Mouse (Mus musculus): Measurements from ENCODE around the gene Gm44790. TPM values are rescaled to one million over a fixed set of nuclear protein-coding genes. Genes with fewer than 3 reads are reported as not detected.
A peak's percentile ranks its signal among the peaks of the same experiment; 100 is the strongest.

The Gm44790 gene
- polyA plus RNA-seq, 1 experiment from 2014 or later, result not detected

DNA sequence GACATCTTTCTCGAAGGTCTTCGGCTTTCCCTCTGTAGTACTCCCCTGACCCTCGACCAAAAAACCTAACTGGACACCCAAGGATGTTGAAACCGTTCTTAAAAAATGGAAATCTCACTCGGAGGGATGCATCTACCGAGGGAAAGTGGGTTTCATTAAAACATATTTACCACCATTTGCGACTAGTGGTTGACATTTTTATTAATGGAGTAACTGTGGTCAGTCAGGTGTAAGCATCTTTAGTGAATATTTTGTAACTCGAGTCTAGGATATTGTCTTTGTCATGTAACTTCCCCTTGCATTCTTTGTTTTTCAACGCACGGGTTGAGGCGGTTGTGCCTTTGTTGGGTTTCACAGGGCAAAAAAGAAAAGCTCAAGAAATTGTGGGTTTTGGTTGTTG is 21.5 kb upstream of the Gm44790 start:
- under 1% methylated on average over 11 of the region's 11 CpGs for WGBS
- peak overlapping the region; percentile 100 for H3K27ac ChIP-seq (replicated peaks)
- no peaks in the 10 kb centered on the region for H3K9me3 ChIP-seq
- H3K9ac ChIP-seq, result peak overlapping the region; percentile 98
- peak overlapping the region; percentile 72 for H3K4me2 ChIP-seq
- H3K4me3 ChIP-seq, result peak overlapping the region; percentile 84
- no peak for ATAC-seq (ENCODE audit: extremely low read depth, insufficient number of reproducible peaks, low FRiP score, low TSS enrichment)
- H3K27me3 ChIP-seq (replicated peaks), result no peaks in the 10 kb centered on the region
- H3K4me1 ChIP-seq, result peaks cover 28% of the 10 kb centered on the region
- H3K36me3 ChIP-seq, result peaks cover 25% of the 10 kb centered on the region

DNA sequence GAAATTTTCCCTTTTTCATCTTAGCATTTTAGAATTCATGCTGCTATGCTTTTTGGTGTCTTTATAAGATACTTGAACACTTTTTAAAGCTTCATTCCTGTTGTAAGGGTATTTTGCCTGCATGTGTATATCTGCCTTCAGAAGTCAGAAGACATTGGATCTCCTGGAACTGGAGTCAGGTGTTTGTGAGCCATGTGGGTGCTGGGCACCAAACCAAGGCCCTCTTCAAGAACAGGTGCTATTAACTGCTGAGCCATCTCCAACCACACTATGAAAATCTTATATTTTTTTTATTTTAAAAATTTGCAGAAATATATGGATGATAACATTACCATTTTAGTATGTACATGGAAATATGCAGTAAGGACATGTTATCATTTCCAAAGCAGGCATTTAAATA is 20.2 kb upstream of the Gm44790 start:
- Histone ChIP-seq H3K27me3 (replicated peaks) (no peaks in the 10 kb centered on the region), H3K27ac (replicated peaks) (no peak overlapping the region), H3K9ac (0 out of 2 replicates have a peak overlapping the region, but pooled peaks have one; percentile 47), H3K4me3 (no peak overlapping the region; the same call in 1 of the 2 replicates), H3K36me3 (peaks cover 25% of the 10 kb centered on the region), H3K4me2 (peak overlapping the region; percentile 72), H3K9me3 (no peaks in the 10 kb centered on the region), H3K4me1 (peaks cover 24% of the 10 kb centered on the region)
- ATAC-seq (ENCODE audit: extremely low read depth, insufficient number of reproducible peaks, low FRiP score, low TSS enrichment), result no peak

DNA sequence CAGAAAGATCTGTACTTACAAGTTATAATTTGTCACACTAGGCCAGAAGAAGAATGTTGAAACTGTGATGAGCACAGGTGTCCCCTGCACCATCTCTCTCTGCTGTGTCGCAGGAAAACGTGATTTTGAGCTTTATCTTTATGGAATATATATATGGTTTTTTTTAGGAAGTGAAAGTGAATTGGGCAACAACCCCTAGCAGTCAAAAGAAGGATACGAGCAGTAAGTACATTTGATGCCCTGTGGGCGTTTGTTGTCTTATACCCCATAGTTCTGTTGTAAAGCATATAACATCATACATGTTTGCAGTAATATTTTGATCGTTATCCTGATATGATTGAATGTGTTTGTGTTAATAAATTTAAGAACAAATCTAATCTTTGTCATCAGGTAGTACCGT is 7.7 kb upstream of the Gm44790 start:
- H3K9me3 ChIP-seq, result no peaks in the 10 kb centered on the region
- H3K9ac ChIP-seq, result no peak overlapping the region
- 88% methylated on average over 6 of the region's 6 CpGs for WGBS
- no peak overlapping the region for H3K27ac ChIP-seq (replicated peaks)
- no peaks in the 10 kb centered on the region for H3K27me3 ChIP-seq (replicated peaks)
- no peaks in the 10 kb centered on the region for H3K4me1 ChIP-seq
- H3K4me2 ChIP-seq, result no peak overlapping the region
- H3K4me3 ChIP-seq, result no peak overlapping the region
- ATAC-seq (ENCODE audit: extremely low read depth, insufficient number of reproducible peaks, low FRiP score, low TSS enrichment), result no peak
- H3K36me3 ChIP-seq, result peaks cover 89% of the 10 kb centered on the region

DNA sequence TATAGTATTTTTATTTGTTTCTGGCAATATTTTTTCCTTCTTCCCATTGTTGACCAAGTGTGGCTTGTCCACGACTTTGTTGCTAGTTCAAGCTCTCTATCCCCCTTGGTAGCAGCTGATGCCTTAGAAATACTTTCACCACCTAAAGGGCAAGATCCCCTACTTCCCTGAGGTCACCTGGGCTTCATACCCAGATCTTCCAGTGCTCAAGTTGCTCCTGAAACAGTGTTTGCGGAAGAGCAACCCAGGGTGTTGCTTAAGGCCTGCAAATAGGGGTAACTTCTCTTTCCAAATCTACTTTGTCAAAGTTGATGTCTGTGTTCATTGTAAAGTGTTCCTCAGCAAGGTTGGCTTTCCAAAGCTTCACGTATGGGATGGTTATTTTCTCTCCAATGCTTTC is 7.2 kb upstream of the Gm44790 start:
- no peak overlapping the region for H3K4me2 ChIP-seq
- no peaks in the 10 kb centered on the region for H3K9me3 ChIP-seq
- no peak overlapping the region for H3K27ac ChIP-seq (replicated peaks)
- H3K9ac ChIP-seq, result no peak overlapping the region
- peaks cover 87% of the 10 kb centered on the region for H3K36me3 ChIP-seq
- no peaks in the 10 kb centered on the region for H3K27me3 ChIP-seq (replicated peaks)
- no peak overlapping the region for H3K4me3 ChIP-seq
- no peak for ATAC-seq (ENCODE audit: extremely low read depth, insufficient number of reproducible peaks, low FRiP score, low TSS enrichment)
- WGBS, result 86% methylated on average over 3 of the region's 3 CpGs
- no peaks in the 10 kb centered on the region for H3K4me1 ChIP-seq

DNA sequence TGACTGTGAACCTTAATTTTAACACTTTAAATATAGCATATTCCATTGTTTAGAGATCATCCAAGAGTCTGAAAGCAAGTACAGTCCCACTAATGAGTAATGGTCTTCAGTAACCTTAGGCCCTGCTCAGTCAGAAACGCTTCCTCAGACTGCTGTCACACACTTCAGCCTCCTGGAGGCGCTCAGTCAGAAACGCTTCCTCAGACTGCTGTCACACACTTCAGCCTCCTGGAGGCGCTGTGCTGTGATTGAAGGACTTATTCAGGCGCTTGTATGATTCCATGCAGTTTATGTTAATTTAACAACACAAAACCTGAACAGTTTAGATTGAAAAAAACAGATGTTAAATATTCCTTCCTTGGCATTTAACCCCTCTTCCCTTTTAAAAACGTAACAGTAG is 6.0 kb upstream of the Gm44790 start:
- ATAC-seq (ENCODE audit: extremely low read depth, insufficient number of reproducible peaks, low FRiP score, low TSS enrichment), result no peak
- H3K4me3 ChIP-seq, result no peak overlapping the region
- WGBS, result 77% methylated on average over 6 of the region's 6 CpGs
- H3K4me1 ChIP-seq, result no peaks in the 10 kb centered on the region
- H3K9ac ChIP-seq, result no peak overlapping the region
- peaks cover 88% of the 10 kb centered on the region for H3K36me3 ChIP-seq
- no peaks in the 10 kb centered on the region for H3K9me3 ChIP-seq
- H3K27me3 ChIP-seq (replicated peaks), result no peaks in the 10 kb centered on the region
- H3K27ac ChIP-seq (replicated peaks), result no peak overlapping the region
- H3K4me2 ChIP-seq, result no peak overlapping the region

DNA sequence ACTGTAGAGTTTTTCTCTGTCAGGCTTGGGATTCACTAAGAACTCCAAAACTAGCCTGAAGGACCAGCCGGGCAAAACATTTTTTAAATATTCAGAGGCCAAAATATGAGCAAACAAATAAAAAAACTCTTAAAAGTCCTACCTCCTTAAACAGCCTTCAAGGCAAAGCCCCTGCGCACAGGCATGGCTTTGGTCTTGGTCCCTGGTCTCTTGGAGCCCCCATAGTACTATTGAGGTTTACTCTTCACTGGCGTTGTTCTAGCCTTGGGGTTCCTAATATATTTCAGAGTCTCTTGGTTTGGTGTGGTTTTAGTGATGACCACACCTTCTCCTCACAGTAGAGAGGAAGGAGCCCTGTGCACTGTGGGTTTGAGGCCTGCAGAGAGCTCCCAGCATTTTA is 5.1 kb downstream of the Gm44790 start:
- Histone ChIP-seq H3K9me3 (no peaks in the 10 kb centered on the region), H3K36me3 (peaks cover 92% of the 10 kb centered on the region)
- ATAC-seq (ENCODE audit: extremely low read depth, insufficient number of reproducible peaks, low FRiP score, low TSS enrichment), result no peak

DNA sequence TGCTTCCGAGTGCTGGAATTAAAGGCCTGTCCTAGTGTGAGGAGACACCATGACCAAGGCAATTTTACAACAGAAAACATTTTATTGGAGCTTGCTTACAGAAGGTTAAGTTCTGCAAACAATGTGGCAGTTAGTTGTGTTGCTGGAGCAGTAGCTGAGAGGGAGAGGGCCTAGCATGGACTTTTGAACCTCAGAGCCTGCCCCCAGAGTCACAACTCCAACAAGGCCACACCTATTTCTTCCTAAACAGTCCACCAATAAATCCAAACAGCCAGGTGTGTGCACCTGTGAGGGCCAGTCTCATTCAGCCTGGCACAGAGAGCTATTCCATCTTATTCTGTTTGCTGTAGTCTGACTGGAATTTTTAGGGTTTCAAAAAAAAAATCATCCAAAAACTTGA is 7.2 kb downstream of the Gm44790 start:
- H3K36me3 ChIP-seq, result peaks cover 75% of the 10 kb centered on the region
- no peaks in the 10 kb centered on the region for H3K9me3 ChIP-seq
- no peak overlapping the region for H3K4me2 ChIP-seq
- no peak overlapping the region for H3K27ac ChIP-seq (replicated peaks)
- H3K27me3 ChIP-seq (replicated peaks), result no peaks in the 10 kb centered on the region
- H3K9ac ChIP-seq, result no peak overlapping the region
- ATAC-seq (ENCODE audit: extremely low read depth, insufficient number of reproducible peaks, low FRiP score, low TSS enrichment), result no peak
- WGBS, result 83% methylated on average over 1 of the region's 1 CpGs
- no peak overlapping the region for H3K4me3 ChIP-seq
- H3K4me1 ChIP-seq, result no peaks in the 10 kb centered on the region

More for the DNA sequence above, 5.1 kb downstream of the Gm44790 start:
- no peaks in the 10 kb centered on the region for H3K4me1 ChIP-seq
- H3K27me3 ChIP-seq (replicated peaks), result no peaks in the 10 kb centered on the region
- 90% methylated on average over 3 of the region's 3 CpGs for WGBS
- H3K4me2 ChIP-seq, result no peak overlapping the region
- no peak overlapping the region for H3K4me3 ChIP-seq
- H3K9ac ChIP-seq, result no peak overlapping the region
- no peak overlapping the region for H3K27ac ChIP-seq (replicated peaks)

DNA sequence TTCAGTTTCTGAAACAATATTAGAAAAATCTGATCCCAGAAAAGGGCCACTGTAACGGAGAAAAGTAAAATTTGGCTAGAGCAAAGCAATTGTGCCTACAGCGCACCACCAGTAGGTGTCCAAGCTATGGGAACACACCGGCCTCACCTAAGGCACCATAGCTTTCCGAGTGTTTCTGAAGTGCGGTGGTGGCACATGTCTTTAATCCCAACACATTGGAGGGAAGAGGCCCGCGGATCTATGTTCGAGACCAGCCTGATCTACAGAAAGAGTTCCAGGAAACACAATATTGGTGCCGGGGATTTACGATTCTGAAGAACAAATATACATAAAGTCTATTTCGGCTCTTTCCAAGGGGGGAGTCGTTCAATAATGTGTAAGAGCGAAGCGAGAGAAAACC is 11.3 kb downstream of the Gm44790 start:
- no peak for ATAC-seq (ENCODE audit: extremely low read depth, insufficient number of reproducible peaks, low FRiP score, low TSS enrichment)
- Histone ChIP-seq H3K4me1 (peaks cover 11% of the 10 kb centered on the region), H3K36me3 (peaks cover 46% of the 10 kb centered on the region), H3K4me2 (peak overlapping the region; percentile 83), H3K4me3 (peak overlapping the region; percentile 78), H3K9me3 (no peaks in the 10 kb centered on the region), H3K9ac (peak overlapping the region; percentile 90), H3K27me3 (replicated peaks) (no peaks in the 10 kb centered on the region), H3K27ac (replicated peaks) (peak overlapping the region; percentile 97)
- WGBS, result 2% methylated on average over 14 of the region's 14 CpGs

DNA sequence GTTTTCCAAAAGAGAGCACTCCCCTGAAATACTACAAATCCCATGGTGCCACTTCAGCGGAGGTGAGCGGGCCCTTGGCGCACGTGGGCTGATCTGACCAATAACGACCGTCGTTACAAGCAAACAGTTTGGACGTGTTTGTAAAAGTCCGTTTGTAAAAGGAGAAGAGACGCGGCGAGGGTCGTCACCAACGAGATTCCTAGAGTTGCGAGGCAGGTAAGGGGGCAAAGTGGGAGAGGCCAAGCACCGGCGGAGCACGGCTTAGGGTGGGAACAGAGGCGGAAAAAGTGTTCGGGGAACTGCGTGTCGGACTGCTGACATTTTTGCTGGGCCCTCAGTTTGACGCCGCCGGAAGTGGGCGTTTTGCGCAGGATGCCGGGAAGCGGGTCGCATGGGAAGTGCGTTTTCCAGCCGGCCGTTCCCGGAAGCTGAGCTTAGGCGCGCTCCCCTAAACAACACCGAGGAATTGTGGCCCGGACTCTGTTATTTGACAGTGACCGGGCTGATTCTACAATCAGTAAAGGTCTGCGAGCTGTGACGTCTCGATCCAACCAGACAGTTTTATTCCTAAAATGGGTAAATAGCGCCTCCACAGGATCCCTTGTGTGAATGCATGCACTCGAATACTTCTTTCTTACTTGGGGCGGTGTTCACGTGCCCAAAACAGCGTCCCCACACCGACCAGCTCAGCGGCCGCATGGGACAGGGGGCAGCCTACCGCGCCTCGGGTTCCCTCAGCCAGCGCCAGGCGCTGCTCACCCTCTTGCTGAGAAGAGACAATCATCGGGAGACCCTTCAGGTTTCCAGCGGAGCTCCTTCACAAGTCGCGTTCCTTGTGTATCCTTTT is 12.0 kb downstream of the Gm44790 start, which contains the start of gene C87436:
Gene C87436 (plus strand): TSS at position 103 of the 847 bp plus-strand sequence.
- H3K4me2 ChIP-seq, result peak within 1 kb of the TSS; percentile 83
- peak; percentile 93 for ATAC-seq (ENCODE audit: extremely low read depth, insufficient number of reproducible peaks, low FRiP score, low TSS enrichment)
- H3K9me3 ChIP-seq, result no peaks in the 10 kb centered on the region
- H3K27me3 ChIP-seq (replicated peaks), result no peaks in the 10 kb centered on the region
- H3K9ac ChIP-seq, result peak within 1 kb of the TSS; percentile 90
- WGBS, result under 1% methylated on average over 59 of the region's 59 CpGs
- peak within 1 kb of the TSS; percentile 97 for H3K27ac ChIP-seq (replicated peaks)
- peaks cover 11% of the 10 kb centered on the region for H3K4me1 ChIP-seq
- H3K4me3 ChIP-seq, result peak within 1 kb of the TSS; percentile 78
- peaks cover 45% of the 10 kb centered on the region for H3K36me3 ChIP-seq

DNA sequence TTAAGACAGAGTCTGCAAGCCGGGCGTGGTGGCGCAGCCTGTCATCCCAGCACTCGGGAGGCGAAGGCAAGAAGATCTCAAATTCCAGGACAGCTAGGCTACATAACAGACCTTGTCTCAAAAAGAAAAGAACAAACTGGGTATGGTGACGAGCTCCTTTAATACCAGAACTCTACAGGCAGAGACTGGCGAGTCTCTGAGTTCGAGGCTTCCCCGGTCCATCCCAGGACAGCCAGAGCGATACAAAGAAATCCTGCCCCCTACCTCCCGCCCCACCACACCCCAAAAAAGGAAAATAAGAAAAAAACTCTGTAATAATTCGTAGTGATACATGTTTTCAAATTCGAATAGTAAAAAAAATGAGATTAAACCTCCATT is 12.7 kb downstream of the Gm44790 start:
- 4% methylated on average over 13 of the region's 13 CpGs for WGBS
- no peak for ATAC-seq (ENCODE audit: extremely low read depth, insufficient number of reproducible peaks, low FRiP score, low TSS enrichment)
- Histone ChIP-seq H3K9ac (peak overlapping the region; percentile 90), H3K27me3 (replicated peaks) (no peaks in the 10 kb centered on the region), H3K36me3 (peaks cover 45% of the 10 kb centered on the region), H3K9me3 (no peaks in the 10 kb centered on the region), H3K4me3 (peak overlapping the region; percentile 78), H3K4me1 (peaks cover 11% of the 10 kb centered on the region), H3K27ac (replicated peaks) (peak overlapping the region; percentile 97), H3K4me2 (peak overlapping the region; percentile 83)

DNA sequence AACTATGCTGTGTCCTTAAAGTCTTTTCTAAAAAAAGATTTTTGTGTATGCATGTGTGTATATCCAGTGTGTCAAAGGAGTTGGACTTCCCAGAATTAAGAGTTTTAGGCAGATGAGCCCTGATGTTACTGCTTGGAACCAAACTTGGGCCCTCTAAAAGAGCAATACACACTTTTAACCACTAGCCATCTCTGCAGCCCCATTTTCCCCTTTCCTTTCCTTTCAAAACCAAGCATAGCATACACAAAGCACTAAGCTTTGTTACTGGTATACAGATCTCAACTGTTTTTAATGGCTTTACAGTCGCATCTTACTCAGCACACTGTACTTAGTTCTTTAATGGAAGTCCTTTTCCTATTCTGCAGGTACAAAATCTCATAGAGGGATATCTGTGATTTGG is 13.1 kb downstream of the Gm44790 start:
- Histone ChIP-seq H3K4me1 (peaks cover 11% of the 10 kb centered on the region), H3K36me3 (peaks cover 45% of the 10 kb centered on the region), H3K9me3 (no peaks in the 10 kb centered on the region), H3K27ac (replicated peaks) (peak overlapping the region; percentile 97; the same call in 1 of the 2 replicates), H3K4me3 (peak overlapping the region; percentile 78), H3K27me3 (replicated peaks) (no peaks in the 10 kb centered on the region), H3K4me2 (peak overlapping the region; percentile 83), H3K9ac (peak overlapping the region; percentile 90)
- no peak for ATAC-seq (ENCODE audit: extremely low read depth, insufficient number of reproducible peaks, low FRiP score, low TSS enrichment)
- 89% methylated on average over 1 of the region's 1 CpGs for WGBS

DNA sequence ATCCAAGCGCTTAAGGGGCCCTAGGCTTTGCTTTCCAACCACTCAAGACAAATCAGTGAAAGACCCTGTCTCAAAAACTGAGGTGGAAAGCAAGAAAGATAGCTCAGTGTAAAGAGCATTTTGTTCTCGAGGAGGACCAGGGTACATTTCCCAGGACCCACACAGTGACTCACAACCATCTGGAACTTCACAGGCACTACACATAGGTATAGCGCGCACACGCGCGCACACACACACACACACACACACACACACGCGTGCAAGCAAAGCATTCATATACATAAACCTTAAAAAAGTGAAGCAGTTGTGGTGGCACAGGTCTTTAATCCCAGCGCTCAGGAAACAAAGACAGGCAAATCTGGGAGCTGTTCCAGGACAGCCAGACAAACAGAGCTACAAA is 15.1 kb downstream of the Gm44790 start:
- Histone ChIP-seq H3K27ac (replicated peaks) (no peak overlapping the region), H3K4me1 (peaks cover 11% of the 10 kb centered on the region), H3K4me3 (no peak overlapping the region), H3K4me2 (no peak overlapping the region), H3K9me3 (no peaks in the 10 kb centered on the region), H3K9ac (no peak overlapping the region), H3K27me3 (replicated peaks) (no peaks in the 10 kb centered on the region), H3K36me3 (peaks cover 41% of the 10 kb centered on the region)
- 93% methylated on average over 10 of the region's 10 CpGs for WGBS
- no peak for ATAC-seq (ENCODE audit: extremely low read depth, insufficient number of reproducible peaks, low FRiP score, low TSS enrichment)

Data from heart, embryonic 13.5 days (tissue).